Mouse (Mus musculus): ENCODE results near the gene Ubald2. TPM values are rescaled to one million over a fixed set of nuclear protein-coding genes. Genes with fewer than 3 reads are reported as not detected.
"Not testable (repeated sequence)": the region's sequence is repeated elsewhere in the genome, so short reads cannot be mapped to it uniquely, and the experiment has no call there.

Ubald2 gene
- polyA plus RNA-seq, 1 experiment from 2014 or later, result 36.1 TPM

GRCm38 (mm10) chr11:116466141-116466540, 32.2 kb downstream of the Ubald2 start, which contains the start of gene Qrich2:
TSS of gene Qrich2 (minus strand) at chr11:116466241.
- no peaks in the 10 kb centered on the region for H3K27me3 ChIP-seq (ENCODE audit: insufficient read depth, poor library complexity, severe bottlenecking)
- no peak within 1 kb of the TSS for H3K4me3 ChIP-seq
- no peak within 1 kb of the TSS for H3K27ac ChIP-seq
- H3K4me1 ChIP-seq, result peaks cover 11% of the 10 kb centered on the region
- no peaks in the 10 kb centered on the region for H3K9me3 ChIP-seq
- 54% methylated on average over 20 of the region's 20 CpGs for WGBS
- DNase-seq (ENCODE audit: low spot score), result no peak
- peaks cover 19% of the 10 kb centered on the region for H3K36me3 ChIP-seq

GRCm38 (mm10) chr11:116468338-116468737, 34.4 kb downstream of the Ubald2 start:
- not testable (repeated sequence) for H3K4me3 ChIP-seq; H3K4me1 ChIP-seq; H3K27me3 ChIP-seq (ENCODE audit: insufficient read depth, poor library complexity, severe bottlenecking); H3K9me3 ChIP-seq; H3K27ac ChIP-seq; DNase-seq (ENCODE audit: low spot score)
- peaks cover 41% of the 10 kb centered on the region for H3K36me3 ChIP-seq
- WGBS, result 71% methylated on average over 3 of the region's 3 CpGs

- WGBS, result 79% methylated on average over 3 of the region's 3 CpGs
- no peaks in the 10 kb centered on the region for H3K9me3 ChIP-seq
- H3K4me1 ChIP-seq, result peaks cover 4% of the 10 kb centered on the region; the same call in 1 of the 2 replicates
- no peak overlapping the region for H3K4me3 ChIP-seq
- H3K36me3 ChIP-seq, result peaks cover 58% of the 10 kb centered on the region
- H3K27me3 ChIP-seq (ENCODE audit: insufficient read depth, poor library complexity, severe bottlenecking), result no peaks in the 10 kb centered on the region
- DNase-seq (ENCODE audit: low spot score), result no peak
- H3K27ac ChIP-seq, result peak overlapping the region; percentile 38; the same call in 1 of the 2 replicates
Observed at GRCm38 (mm10) chr11:116470249-116470648, 36.4 kb downstream of the Ubald2 start.

- WGBS, result 77% methylated on average over 4 of the region's 4 CpGs
- Histone ChIP-seq H3K27ac (peak overlapping the region; percentile 38; the same call in 1 of the 2 replicates), H3K4me1 (peaks cover 4% of the 10 kb centered on the region; the same call in 1 of the 2 replicates), H3K9me3 (no peaks in the 10 kb centered on the region), H3K4me3 (no peak overlapping the region), H3K27me3 (ENCODE audit: insufficient read depth, poor library complexity, severe bottlenecking) (no peaks in the 10 kb centered on the region), H3K36me3 (peaks cover 65% of the 10 kb centered on the region)
- no peak for DNase-seq (ENCODE audit: low spot score)
Observed at GRCm38 (mm10) chr11:116470896-116471295, 37.0 kb downstream of the Ubald2 start.

GRCm38 (mm10) chr11:116472275-116472674, 38.4 kb downstream of the Ubald2 start:
- DNase-seq (ENCODE audit: low spot score), result no peak
- 72% methylated on average over 4 of the region's 4 CpGs for WGBS
- peaks cover 4% of the 10 kb centered on the region; the same call in 1 of the 2 replicates for H3K4me1 ChIP-seq
- H3K27ac ChIP-seq, result no peak overlapping the region
- no peaks in the 10 kb centered on the region for H3K27me3 ChIP-seq (ENCODE audit: insufficient read depth, poor library complexity, severe bottlenecking)
- H3K4me3 ChIP-seq, result no peak overlapping the region
- no peaks in the 10 kb centered on the region for H3K9me3 ChIP-seq
- peaks cover 79% of the 10 kb centered on the region for H3K36me3 ChIP-seq

GRCm38 (mm10) chr11:116476041-116476440, 42.1 kb downstream of the Ubald2 start:
- DNase-seq (ENCODE audit: low spot score), result no peak
- peaks cover 99% of the 10 kb centered on the region for H3K36me3 ChIP-seq

DNA sequence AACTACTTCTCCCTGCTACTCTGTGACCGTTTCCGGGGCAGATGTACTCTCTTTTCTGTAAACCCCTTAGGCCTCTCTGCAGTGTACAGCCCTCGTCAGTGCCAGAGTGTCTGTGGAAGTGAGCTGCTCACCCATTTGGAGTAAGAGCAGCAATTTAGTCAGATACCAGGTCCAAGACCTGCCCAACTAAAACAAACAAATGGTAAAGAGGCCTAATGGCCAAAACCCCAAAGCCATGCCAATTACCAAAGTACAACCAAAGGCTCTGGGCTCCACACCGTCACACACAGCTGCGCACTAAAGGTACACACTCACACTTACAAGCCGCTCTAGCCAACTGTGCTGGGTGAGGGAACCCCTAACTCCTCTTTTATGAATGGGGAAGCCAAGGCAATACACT, 42.8 kb downstream of the Ubald2 start:
- DNase-seq (ENCODE audit: low spot score), result no peak
- no peak overlapping the region for H3K27ac ChIP-seq
- peaks cover 99% of the 10 kb centered on the region for H3K36me3 ChIP-seq
- 94% methylated on average over 6 of the region's 6 CpGs for WGBS
- no peak overlapping the region for H3K4me3 ChIP-seq
- no peaks in the 10 kb centered on the region for H3K27me3 ChIP-seq (ENCODE audit: insufficient read depth, poor library complexity, severe bottlenecking)
- peaks cover 9% of the 10 kb centered on the region for H3K4me1 ChIP-seq
- no peaks in the 10 kb centered on the region for H3K9me3 ChIP-seq

More at GRCm38 (mm10) chr11:116476041-116476440, 42.1 kb downstream of the Ubald2 start:
- 90% methylated on average over 10 of the region's 10 CpGs for WGBS
- Histone ChIP-seq H3K4me3 (no peak overlapping the region), H3K9me3 (no peaks in the 10 kb centered on the region), H3K4me1 (peaks cover 10% of the 10 kb centered on the region), H3K27ac (no peak overlapping the region), H3K27me3 (ENCODE audit: insufficient read depth, poor library complexity, severe bottlenecking) (no peaks in the 10 kb centered on the region)

DNA sequence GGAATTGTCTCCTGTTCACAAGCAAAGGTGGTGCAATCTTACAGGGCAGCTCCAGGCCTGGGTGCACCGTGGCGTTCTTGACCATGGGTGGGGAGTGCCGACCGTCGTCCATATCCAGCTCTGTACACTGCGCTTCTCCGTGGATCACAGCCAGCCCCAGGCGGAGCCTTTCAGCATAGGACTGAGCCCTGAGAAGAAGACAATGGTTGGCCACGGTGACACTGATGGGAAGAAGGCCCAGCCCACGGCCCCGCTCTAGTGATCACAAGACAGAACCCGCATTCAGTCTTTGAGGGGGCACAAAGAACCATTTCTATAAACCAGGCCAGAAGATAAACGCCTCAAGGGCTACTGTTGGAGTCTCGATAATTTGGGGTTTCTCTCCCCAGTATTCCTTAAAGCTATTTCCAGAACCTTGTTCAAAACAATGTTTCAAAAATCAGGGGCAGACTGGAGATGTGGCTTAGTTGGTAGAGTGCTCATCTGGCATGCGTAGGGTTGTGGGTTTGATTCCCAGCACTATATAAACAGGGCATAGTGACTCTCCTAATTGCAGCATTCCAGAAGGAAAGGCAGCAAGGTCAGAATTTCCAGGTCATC, 43.4 kb downstream of the Ubald2 start:
- no peak for DNase-seq (ENCODE audit: low spot score)
- no peak overlapping the region for H3K27ac ChIP-seq
- WGBS, result 88% methylated on average over 15 of the region's 15 CpGs

DNA sequence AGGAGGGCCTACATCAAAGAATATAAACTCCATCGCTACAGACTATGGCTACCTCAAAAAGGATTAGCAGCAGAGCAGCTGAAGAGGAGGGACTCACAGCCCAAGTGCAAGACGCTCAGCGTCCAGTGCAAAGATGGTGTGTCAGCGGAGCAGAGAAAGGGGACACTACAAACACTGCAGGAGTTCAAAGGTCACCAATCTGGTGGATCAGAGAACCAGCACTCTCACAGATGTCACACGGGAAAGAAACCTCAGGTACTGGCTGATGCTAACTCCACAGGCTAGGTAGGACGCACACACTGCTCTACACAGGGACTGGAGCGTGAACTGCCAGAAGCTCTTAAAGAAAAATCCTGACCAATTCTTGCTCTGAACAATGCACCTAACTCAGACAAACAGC, 45.1 kb downstream of the Ubald2 start:
- H3K27ac ChIP-seq, result no peak overlapping the region
- H3K4me3 ChIP-seq, result no peak overlapping the region
- no peaks in the 10 kb centered on the region for H3K27me3 ChIP-seq (ENCODE audit: insufficient read depth, poor library complexity, severe bottlenecking)
- peaks cover 98% of the 10 kb centered on the region for H3K36me3 ChIP-seq
- WGBS, result 89% methylated on average over 7 of the region's 7 CpGs
- no peak for DNase-seq (ENCODE audit: low spot score)
- no peaks in the 10 kb centered on the region for H3K9me3 ChIP-seq
- H3K4me1 ChIP-seq, result peaks cover 9% of the 10 kb centered on the region

More for the DNA sequence above, 43.4 kb downstream of the Ubald2 start:
- Histone ChIP-seq H3K4me1 (peaks cover 9% of the 10 kb centered on the region), H3K4me3 (no peak overlapping the region), H3K36me3 (peaks cover 99% of the 10 kb centered on the region), H3K9me3 (no peaks in the 10 kb centered on the region), H3K27me3 (ENCODE audit: insufficient read depth, poor library complexity, severe bottlenecking) (no peaks in the 10 kb centered on the region)

- H3K9me3 ChIP-seq, result no peaks in the 10 kb centered on the region
- no peak overlapping the region for H3K4me3 ChIP-seq
- H3K27ac ChIP-seq, result no peak overlapping the region
- H3K4me1 ChIP-seq, result peaks cover 9% of the 10 kb centered on the region
- peaks cover 99% of the 10 kb centered on the region for H3K36me3 ChIP-seq
- WGBS, result 43% methylated on average over 8 of the region's 8 CpGs
- DNase-seq (ENCODE audit: low spot score), result no peak
- H3K27me3 ChIP-seq (ENCODE audit: insufficient read depth, poor library complexity, severe bottlenecking), result no peaks in the 10 kb centered on the region
Observed at GRCm38 (mm10) chr11:116479832-116480231, 45.9 kb downstream of the Ubald2 start.

- no peak for DNase-seq (ENCODE audit: low spot score)
- H3K4me3 ChIP-seq, result no peak overlapping the region
- 92% methylated on average over 8 of the region's 8 CpGs for WGBS
Observed at GRCm38 (mm10) chr11:116480975-116481374, 47.1 kb downstream of the Ubald2 start.

DNA sequence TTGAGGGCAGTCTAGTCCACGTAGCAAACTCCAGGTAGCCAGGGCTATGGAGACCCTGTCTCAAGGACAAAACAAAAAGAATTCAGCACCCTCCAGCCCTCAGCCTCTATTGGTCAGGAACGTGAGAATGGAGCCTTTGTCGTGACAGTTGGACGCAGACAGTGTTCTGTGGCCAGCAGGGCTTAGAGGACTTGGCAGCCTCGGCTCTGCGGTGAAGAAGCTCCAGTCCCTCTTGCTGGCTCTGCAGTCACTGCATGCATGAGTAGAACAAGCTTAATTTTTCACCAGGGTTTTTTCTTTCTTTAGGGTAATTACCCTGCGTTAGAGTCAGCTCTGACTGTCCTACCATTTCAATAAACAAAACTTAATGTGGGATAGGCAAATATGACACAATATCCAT, 47.9 kb downstream of the Ubald2 start:
- Histone ChIP-seq H3K36me3 (peaks cover 99% of the 10 kb centered on the region), H3K9me3 (no peaks in the 10 kb centered on the region), H3K4me1 (peaks cover 9% of the 10 kb centered on the region), H3K27me3 (ENCODE audit: insufficient read depth, poor library complexity, severe bottlenecking) (no peaks in the 10 kb centered on the region), H3K4me3 (no peak overlapping the region), H3K27ac (no peak overlapping the region)
- no peak for DNase-seq (ENCODE audit: low spot score)
- 88% methylated on average over 7 of the region's 7 CpGs for WGBS

More at GRCm38 (mm10) chr11:116480975-116481374, 47.1 kb downstream of the Ubald2 start:
- Histone ChIP-seq H3K9me3 (no peaks in the 10 kb centered on the region), H3K36me3 (peaks cover 99% of the 10 kb centered on the region), H3K27me3 (ENCODE audit: insufficient read depth, poor library complexity, severe bottlenecking) (no peaks in the 10 kb centered on the region), H3K4me1 (peaks cover 9% of the 10 kb centered on the region), H3K27ac (no peak overlapping the region)

- no peak for DNase-seq (ENCODE audit: low spot score)
- H3K36me3 ChIP-seq, result peaks cover 93% of the 10 kb centered on the region
- WGBS, result 94% methylated on average over 8 of the region's 8 CpGs
Observed at GRCm38 (mm10) chr11:116484261-116484660, 50.4 kb downstream of the Ubald2 start.

GRCm38 (mm10) chr11:116488207-116488606, 54.3 kb downstream of the Ubald2 start:
- Histone ChIP-seq H3K36me3 (peaks cover 54% of the 10 kb centered on the region), H3K4me1 (peaks cover 4% of the 10 kb centered on the region)
- DNase-seq (ENCODE audit: low spot score), result no peak

More at GRCm38 (mm10) chr11:116484261-116484660, 50.4 kb downstream of the Ubald2 start:
- peaks cover 9% of the 10 kb centered on the region for H3K4me1 ChIP-seq
- H3K9me3 ChIP-seq, result no peaks in the 10 kb centered on the region
- H3K27me3 ChIP-seq (ENCODE audit: insufficient read depth, poor library complexity, severe bottlenecking), result no peaks in the 10 kb centered on the region
- H3K4me3 ChIP-seq, result no peak overlapping the region
- H3K27ac ChIP-seq, result no peak overlapping the region

More at GRCm38 (mm10) chr11:116488207-116488606, 54.3 kb downstream of the Ubald2 start:
- Histone ChIP-seq H3K4me3 (no peak overlapping the region), H3K27me3 (ENCODE audit: insufficient read depth, poor library complexity, severe bottlenecking) (no peaks in the 10 kb centered on the region), H3K9me3 (no peaks in the 10 kb centered on the region), H3K27ac (no peak overlapping the region)
